Mouse (Mus musculus) ES-Bruce4 (cell line): ENCODE results near the gene Cnksr1.

Experiments
- CTCF ChIP-seq: IDR thresholded peaks from one replicate; pipeline ENCODE4 v1.8.1; 2011; ENCODE audit warnings: low read depth, low read length
- EP300 ChIP-seq: IDR thresholded peaks from 2 replicates; pipeline ENCODE4 v1.6.1; 2011; ENCODE audit warnings: low read depth, low read length; ENCODE audit not compliant: insufficient read depth
- POLR2A ChIP-seq: IDR thresholded peaks from one replicate; pipeline ENCODE4 v1.8.1; 2011; ENCODE audit warnings: low read length; ENCODE audit not compliant: insufficient read depth

- TF ChIP-seq CTCF (no peak), EP300 (no peak), POLR2A (no peak)
These were observed 11.0 kb downstream of the Cnksr1 start, which contains the start of gene Catsper4 for GRCm38 (mm10) chr4:134227194-134227593.
